Mouse (Mus musculus) olfactory bulb, adult 2 months (tissue): ENCODE data around the gene Slc45a3.

ENCODE experiments used
- CTCF ChIP-seq: fragments of 200-500 bp; IDR thresholded peaks from 2 replicates; pipeline ENCODE4 v1.5.1; 2012; ENCODE audit warnings: low read depth, mild to moderate bottlenecking, low read length, moderate library complexity; ENCODE audit not compliant: insufficient read depth
- POLR2A ChIP-seq: fragments of 200-500 bp; IDR thresholded peaks from 2 replicates; pipeline ENCODE4 v1.6.1; 2012; ENCODE audit warnings: mild to moderate bottlenecking, low read depth, low read length, moderate library complexity; ENCODE audit not compliant: insufficient read depth

- no peak; the same call in 1 of the 2 replicates for TF ChIP-seq CTCF
- TF ChIP-seq POLR2A = no peak
These were observed 45.4 kb downstream of the Slc45a3 start for GRCm38 (mm10) chr1:132007828-132008827.
